Mouse (Mus musculus) MEL (cell line): ENCODE measurements at regions not wholly inside any gene's neighbourhood (a gene's known extent, or its start where the extent isn't known, plus 50 kb on each side); places are given as distances from the start of the nearest gene placed in this dataset.

Experiments used
- DNase-seq: peaks from one replicate; pipeline ENCODE4 v3.0.0; 2011; ENCODE audit warnings: low read depth, low spot score
- H3K27ac ChIP-seq: 2 replicates; pipeline ENCODE4 v1.5.1; 2012; ENCODE audit warnings: low read depth, mild to moderate bottlenecking, control low read depth, low read length, moderate library complexity; ENCODE audit not compliant: control insufficient read depth
- H3K27me3 ChIP-seq, 2 experiments: fragments of 150-350 bp in 1 of 2; sonication (generic) in 1 of 2; 2 replicates each; pipeline ENCODE4 v1.6.1; 2012; ENCODE audit warnings: low read length in 2 of 2, mild to moderate bottlenecking in 2 of 2, improper control_type of control experiment in 1 of 2, moderate library complexity in 1 of 2; ENCODE audit not compliant: insufficient read depth in 2 of 2, control insufficient read depth in 1 of 2
- H3K36me3 ChIP-seq, 2 experiments: 2 replicates each; pipeline ENCODE4 v1.6.1; 2012 to 2014; ENCODE audit warnings: low read length in 2 of 2, improper control_type of control experiment in 1 of 2, inconsistent platforms in 1 of 2, mild to moderate bottlenecking in 1 of 2; ENCODE audit not compliant: insufficient read depth in 2 of 2, control insufficient read depth in 1 of 2
- H3K4me1 ChIP-seq, 2 experiments: fragments of 150-350 bp in 1 of 2; sonication (generic) in 1 of 2; 2 replicates each; pipeline ENCODE4 v1.6.1; 2012; ENCODE audit warnings: low read length in 2 of 2, improper control_type of control experiment in 1 of 2, mild to moderate bottlenecking in 1 of 2; ENCODE audit not compliant: insufficient read depth in 2 of 2, control insufficient read depth in 1 of 2
- H3K4me3 ChIP-seq, 2 experiments: fragments of 150-350 bp in 1 of 2; sonication (generic) in 1 of 2; 2 replicates each; pipeline ENCODE4 v1.5.1; 2012; ENCODE audit warnings: low read depth in 2 of 2, low read length in 2 of 2, mild to moderate bottlenecking in 2 of 2, moderate library complexity in 2 of 2, control low read depth in 1 of 2, improper control_type of control experiment in 1 of 2; ENCODE audit not compliant: control insufficient read depth in 1 of 2, insufficient read depth in 1 of 2
- H3K79me2 ChIP-seq: 2 replicates; pipeline ENCODE4 v1.6.1; 2012; ENCODE audit warnings: mild to moderate bottlenecking, low read length, moderate library complexity; ENCODE audit not compliant: control insufficient read depth, poor library complexity, insufficient read depth
- H3K9ac ChIP-seq: 2 replicates; pipeline ENCODE4 v1.6.1; 2012; ENCODE audit warnings: low read depth, mild to moderate bottlenecking, control low read depth, low read length, moderate library complexity; ENCODE audit not compliant: control insufficient read depth, poor library complexity, severe bottlenecking
- H3K9me3 ChIP-seq: fragments of 150-350 bp; sonication (generic); replicated peaks from 2 replicates; pipeline ENCODE4 v1.6.1; 2012; ENCODE audit warnings: mild to moderate bottlenecking, low read length, improper control_type of control experiment, moderate library complexity; ENCODE audit not compliant: insufficient read depth
- BHLHE40 ChIP-seq: IDR thresholded peaks from 2 replicates; pipeline ENCODE4 v1.6.1; 2012; ENCODE audit warnings: low read depth, mild to moderate bottlenecking, inconsistent platforms, low read length, improper control_type of control experiment, borderline replicate concordance
- CHD1 ChIP-seq: IDR thresholded peaks from 2 replicates; pipeline ENCODE4 v1.6.1; 2012; ENCODE audit warnings: low read depth, mild to moderate bottlenecking, inconsistent platforms, low read length, improper control_type of control experiment
- CTCF ChIP-seq, 3 experiments: IDR thresholded peaks in 2 of 3; conservative IDR thresholded peaks in 1 of 3; 2 replicates each; pipeline ENCODE4 v1.5.1; 2011 to 2012; ENCODE audit warnings: low read length in 3 of 3, low read depth in 2 of 3, mild to moderate bottlenecking in 2 of 3, improper control_type of control experiment in 1 of 3, inconsistent platforms in 1 of 3, mixed read lengths in 1 of 3, moderate library complexity in 1 of 3; ENCODE audit not compliant: control insufficient read depth in 1 of 3, insufficient read depth in 1 of 3, poor library complexity in 1 of 3, severe bottlenecking in 1 of 3
- EP300 ChIP-seq, 2 experiments: IDR thresholded peaks; 2 replicates each; pipeline ENCODE4 v1.6.1; 2011; ENCODE audit warnings: improper control_type of control experiment in 2 of 2, low read length in 2 of 2, low read depth in 1 of 2, mild to moderate bottlenecking in 1 of 2
- JUND ChIP-seq: IDR thresholded peaks from 2 replicates; pipeline ENCODE4 v1.6.1; 2011; ENCODE audit warnings: low read depth, mild to moderate bottlenecking, improper control_type of control experiment, low read length
- MAFK ChIP-seq: IDR thresholded peaks from 2 replicates; pipeline ENCODE4 v1.6.1; 2011; ENCODE audit warnings: low read depth, mild to moderate bottlenecking, low read length, improper control_type of control experiment, borderline replicate concordance
- MYB ChIP-seq: IDR thresholded peaks from 2 replicates; pipeline ENCODE4 v1.6.1; 2011; ENCODE audit warnings: mild to moderate bottlenecking, low read depth, low read length, improper control_type of control experiment
- NELFE ChIP-seq: IDR thresholded peaks from 2 replicates; pipeline ENCODE4 v1.6.1; 2011; ENCODE audit warnings: low read depth, low read length, improper control_type of control experiment
- POLR2A ChIP-seq, 2 experiments: IDR thresholded peaks; 2 replicates each; pipeline ENCODE4 v1.6.1; 2011 to 2012; ENCODE audit warnings: low read length in 2 of 2, mild to moderate bottlenecking in 2 of 2, control low read depth in 1 of 2, improper control_type of control experiment in 1 of 2, low read depth in 1 of 2, moderate library complexity in 1 of 2; ENCODE audit not compliant: control insufficient read depth in 1 of 2, insufficient read depth in 1 of 2, poor library complexity in 1 of 2
- POLR2AphosphoS2 ChIP-seq: IDR thresholded peaks from 2 replicates; pipeline ENCODE4 v1.6.1; 2011; ENCODE audit warnings: low read length, improper control_type of control experiment
- RAD21 ChIP-seq: IDR thresholded peaks from 2 replicates; pipeline ENCODE4 v1.6.1; 2011; ENCODE audit warnings: mild to moderate bottlenecking, low read depth, low read length, improper control_type of control experiment
- SIN3A ChIP-seq: IDR thresholded peaks from 2 replicates; pipeline ENCODE4 v1.6.1; 2012; ENCODE audit warnings: low read length, improper control_type of control experiment, inconsistent platforms
- SMC3 ChIP-seq: IDR thresholded peaks from 2 replicates; pipeline ENCODE4 v1.6.1; 2011; ENCODE audit warnings: low read depth, low read length, improper control_type of control experiment
- TBP ChIP-seq: IDR thresholded peaks from 2 replicates; pipeline ENCODE4 v1.8.0; 2011; ENCODE audit warnings: low read depth, low read length, improper control_type of control experiment
- USF1 ChIP-seq: IDR thresholded peaks from 2 replicates; pipeline ENCODE4 v1.6.1; 2014; ENCODE audit warnings: low read depth, mild to moderate bottlenecking, inconsistent platforms, low read length, improper control_type of control experiment, moderate library complexity
- ZC3H11A ChIP-seq: IDR thresholded peaks from 2 replicates; pipeline ENCODE4 v1.6.1; 2012; ENCODE audit warnings: low read depth, mild to moderate bottlenecking, inconsistent platforms, low read length, improper control_type of control experiment

DNA sequence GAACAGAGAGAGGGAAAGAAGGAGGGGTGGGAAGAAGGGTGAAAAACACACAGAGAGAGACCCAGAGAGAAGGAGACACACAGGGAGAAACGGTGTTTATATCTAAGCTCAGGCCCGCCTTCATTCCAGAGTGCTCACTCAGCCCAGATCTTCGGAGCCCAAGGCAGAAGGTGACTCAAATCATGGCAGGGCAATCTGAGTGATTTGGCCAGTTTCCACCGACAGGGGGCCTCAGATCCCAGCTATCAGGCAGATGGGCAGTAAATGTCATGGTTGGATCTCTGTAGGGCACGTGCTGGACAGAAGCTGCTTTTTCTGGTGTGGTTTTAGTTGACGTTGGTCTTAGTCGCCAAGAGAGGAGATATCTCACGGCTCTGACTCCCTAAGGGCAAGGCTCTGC, 57.6 kb upstream of the Sept5 start:
- Histone ChIP-seq H3K79me2 (no peaks in the 10 kb centered on the region), H3K9ac (no peak overlapping the region), H3K36me3 (no peaks in the 10 kb centered on the region), H3K27ac (no peak overlapping the region), H3K4me3 (no peak overlapping the region), H3K9me3 (no peaks in the 10 kb centered on the region), H3K4me1 (no peaks in the 10 kb centered on the region), H3K27me3 (peaks cover 0 to 7% of the 10 kb centered on the region in 2 experiments; a peak in 3 of 4 replicates)
- TF ChIP-seq USF1, result 0 out of 2 replicates have a peak, but pooled peaks have one; percentile 24
- peak; percentile 43; the same call in 1 of the 2 replicates for TF ChIP-seq ZC3H11A
- no peak for TF ChIP-seq MYB
- peak; percentile 61 for TF ChIP-seq SMC3
- peak; percentile 62 for TF ChIP-seq RAD21
- no peak for TF ChIP-seq JUND
- peak; percentile 67 to 69 (median 68) for TF ChIP-seq CTCF (IDR thresholded peaks at IDR 0.05 in 2 of 3, conservative IDR thresholded peaks at IDR 0.05 in 1 of 3; ENCODE audit: control insufficient read depth in 1 of 3, insufficient read depth in 1 of 3, low read depth in 2 of 3, low read length in 3 of 3, poor library complexity in 1 of 3, severe bottlenecking in 1 of 3)
- TF ChIP-seq BHLHE40, result peak; percentile 80; the same call in 1 of the 2 replicates
- peak; percentile 58 for DNase-seq

DNA sequence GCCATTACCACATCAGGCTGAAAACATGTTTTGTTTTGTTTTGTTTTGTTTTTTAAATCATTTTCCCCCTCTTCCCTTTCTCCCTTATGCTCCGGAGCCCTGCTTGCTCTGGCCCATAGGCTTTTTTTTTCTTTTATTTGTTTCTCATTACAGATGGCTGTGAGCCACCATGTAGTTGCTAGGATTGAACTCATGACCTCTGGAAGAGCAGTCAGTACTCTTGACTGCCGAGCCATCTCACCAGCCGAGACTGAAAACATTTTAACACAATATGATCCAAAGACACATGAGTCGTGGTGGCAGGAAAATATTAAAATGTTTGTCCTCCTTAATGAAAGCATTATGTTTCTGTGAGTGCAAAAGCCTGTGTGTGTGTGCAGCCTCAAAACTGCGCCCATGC, 65.8 kb upstream of the Sept5 start:
- no peak overlapping the region for H3K27ac ChIP-seq
- no peaks in the 10 kb centered on the region for H3K4me1 ChIP-seq
- H3K4me3 ChIP-seq, result no peak overlapping the region
- no peak for DNase-seq
- no peak for TF ChIP-seq POLR2AphosphoS2
- no peak for TF ChIP-seq CTCF (IDR thresholded peaks at IDR 0.05 in 2 of 3, conservative IDR thresholded peaks at IDR 0.05 in 1 of 3; ENCODE audit: control insufficient read depth in 1 of 3, insufficient read depth in 1 of 3, low read depth in 2 of 3, low read length in 3 of 3, poor library complexity in 1 of 3, severe bottlenecking in 1 of 3)
- TF ChIP-seq SIN3A, result no peak
- TF ChIP-seq MYB, result no peak
- no peak for TF ChIP-seq NELFE
- no peak for TF ChIP-seq RAD21
- TF ChIP-seq EP300 (IDR thresholded peaks at IDR 0.05; ENCODE audit: low read depth in 1 of 2, low read length in 2 of 2), result no peak
- no peak for TF ChIP-seq MAFK
- no peak for TF ChIP-seq CHD1
- no peak for TF ChIP-seq POLR2A (IDR thresholded peaks at IDR 0.05; ENCODE audit: control insufficient read depth in 1 of 2, insufficient read depth in 1 of 2, low read depth in 1 of 2, low read length in 2 of 2, poor library complexity in 1 of 2)
- TF ChIP-seq TBP, result no peak
- H3K9me3 ChIP-seq, result no peaks in the 10 kb centered on the region
- H3K9ac ChIP-seq, result no peak overlapping the region
- H3K27me3 ChIP-seq, result peaks cover 0 to 2% of the 10 kb centered on the region in 2 experiments; a peak in 1 of 4 replicates
- no peaks in the 10 kb centered on the region for H3K79me2 ChIP-seq
- no peaks in the 10 kb centered on the region for H3K36me3 ChIP-seq
